Mouse (Mus musculus) c-Kit-negative CD71-positive TER-119-positive erythroid progenitor cells, embryonic 14.5 days (primary cell): Measurements from ENCODE around the gene Serpine1.

ENCODE experiments used
- DNase-seq: peaks from one replicate; pipeline ENCODE4 v3.0.0-alpha.2; 2013; ENCODE audit warnings: low read depth, low spot score

The Serpine1 gene

DNA sequence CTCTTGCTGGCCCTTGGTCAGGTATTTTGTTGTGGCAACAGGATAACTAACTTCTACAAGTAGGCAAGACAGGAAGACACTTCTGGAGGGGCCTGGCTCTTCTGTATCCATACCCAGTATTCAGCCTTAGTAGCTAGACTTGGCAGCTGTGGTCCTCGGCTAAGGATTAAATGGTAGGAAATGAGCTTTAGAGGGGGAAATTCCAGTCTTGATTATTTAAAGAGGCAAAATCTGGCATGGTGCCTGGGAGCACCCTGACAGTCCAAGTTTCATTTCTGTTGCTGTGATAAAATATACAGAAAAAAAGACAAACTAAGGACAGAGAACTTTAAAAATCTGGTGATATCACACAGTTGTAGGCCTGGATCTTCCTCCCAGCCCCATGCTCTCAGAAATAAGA lies 24.0 kb upstream of the Serpine1 start:
- no peak for DNase-seq

GRCm38 (mm10) chr5:137095135-137095534 lies 23.1 kb upstream of the Serpine1 start:
- DNase-seq: no peak

- DNase-seq: no peak
Observed at GRCm38 (mm10) chr5:137093720-137094119, 21.7 kb upstream of the Serpine1 start.

DNA sequence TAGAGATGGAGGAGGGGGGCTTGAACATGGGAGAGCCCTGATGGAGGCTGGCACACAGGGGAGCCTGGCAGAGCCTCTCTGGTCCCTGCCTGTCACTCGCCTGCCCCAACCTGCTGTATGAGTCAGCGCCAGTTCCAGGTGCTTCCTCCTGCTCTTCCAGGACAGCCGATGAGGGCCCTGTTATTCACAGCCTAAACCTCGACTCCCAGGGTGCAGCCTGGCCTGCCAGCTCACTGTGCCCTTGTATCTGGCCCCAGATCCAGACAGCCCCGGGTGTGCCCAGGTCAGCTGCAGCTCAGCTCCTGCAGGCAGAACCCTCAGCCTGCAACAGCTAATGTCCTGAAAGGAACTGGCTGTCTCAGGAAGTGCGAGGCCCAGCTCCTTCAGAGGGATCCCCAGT lies 19.5 kb upstream of the Serpine1 start:
- DNase-seq: no peak

DNA sequence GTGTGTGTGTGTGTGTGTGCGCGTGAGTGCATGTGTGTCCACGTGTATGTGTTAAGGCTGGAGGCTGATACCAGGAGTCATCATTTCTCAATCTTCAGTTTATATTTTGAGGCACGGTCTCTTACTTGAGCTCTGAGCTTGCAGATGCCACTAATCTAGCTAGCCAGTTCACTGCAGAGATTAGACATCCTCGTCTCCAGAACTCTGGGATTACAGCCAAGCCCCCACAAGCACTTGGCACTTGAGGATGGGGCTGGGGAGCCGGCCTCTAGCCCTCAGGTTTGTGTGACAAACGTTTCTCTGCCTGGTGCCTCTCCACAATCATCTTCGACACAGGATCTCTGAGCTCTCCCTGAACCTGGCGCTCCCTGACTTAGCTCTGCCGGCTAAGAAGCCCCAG lies 18.8 kb upstream of the Serpine1 start:
- DNase-seq: no peak

- DNase-seq: no peak
Observed at GRCm38 (mm10) chr5:137087410-137087809, 15.3 kb upstream of the Serpine1 start.

DNA sequence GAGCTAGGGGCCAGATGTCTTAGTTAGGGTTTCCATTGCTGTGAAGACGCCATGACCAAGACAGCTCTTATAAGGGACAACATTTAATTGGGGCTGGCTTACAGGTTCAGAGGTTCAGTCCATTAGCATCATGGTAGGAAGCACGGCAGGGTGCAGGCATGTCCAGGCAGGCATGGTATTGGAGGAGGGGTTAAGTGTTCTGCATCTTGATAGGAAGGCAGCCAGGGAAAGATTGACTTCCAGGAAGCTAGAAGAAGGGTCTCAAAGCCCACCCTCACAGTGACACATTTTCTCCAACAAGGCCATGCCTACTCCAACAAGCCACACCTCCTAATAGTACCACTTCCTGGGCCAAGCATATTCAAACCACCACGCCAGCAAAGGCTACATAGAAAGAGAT lies 13.7 kb upstream of the Serpine1 start:
- DNase-seq: no peak

- DNase-seq: no peak
Observed at GRCm38 (mm10) chr5:137085021-137085420, 13.0 kb upstream of the Serpine1 start.

GRCm38 (mm10) chr5:137083051-137083450 lies 11.0 kb upstream of the Serpine1 start:
- DNase-seq: no peak

DNA sequence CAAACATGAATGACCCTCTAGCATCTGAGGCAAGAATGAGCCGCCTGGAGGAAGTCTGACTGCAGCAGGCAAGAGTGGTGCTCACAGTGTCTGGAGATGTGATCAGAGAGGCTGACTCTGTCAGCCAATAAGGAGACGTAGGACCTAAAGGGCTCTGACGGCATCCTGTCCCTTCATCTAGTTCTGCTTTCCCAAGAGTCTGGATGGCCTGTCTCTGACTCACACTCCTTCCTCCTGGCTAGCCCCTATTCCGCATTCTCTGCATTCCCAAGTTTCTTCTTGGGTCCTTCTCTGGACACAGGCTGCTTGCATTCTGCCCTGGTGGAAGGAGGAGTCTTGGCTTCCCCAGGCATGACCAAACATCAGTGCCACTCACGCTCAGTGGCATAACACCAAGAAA lies 7.8 kb upstream of the Serpine1 start:
- DNase-seq: no peak

- no peak for DNase-seq
Observed at GRCm38 (mm10) chr5:137078616-137079015, 6.5 kb upstream of the Serpine1 start.

- no peak for DNase-seq
Observed at GRCm38 (mm10) chr5:137078041-137078440, 6.0 kb upstream of the Serpine1 start.

DNA sequence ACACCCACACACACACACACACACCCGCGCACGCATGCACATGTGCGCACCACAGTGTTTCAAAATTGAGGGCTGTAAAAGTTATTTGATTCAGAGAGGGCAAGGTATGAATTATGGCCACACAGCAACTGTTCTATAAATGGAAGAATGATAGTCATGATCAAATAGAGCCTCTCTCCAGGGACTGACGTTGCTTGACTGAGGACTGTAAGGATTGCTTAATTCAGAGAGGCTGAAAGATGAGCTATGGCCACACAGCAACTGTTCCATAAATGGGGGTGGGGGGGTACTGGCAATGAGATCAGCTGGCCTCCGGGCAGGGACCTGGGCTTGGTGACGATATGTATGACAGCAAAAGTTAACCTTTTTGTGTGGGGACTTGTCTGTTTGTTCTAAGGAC lies 5.1 kb upstream of the Serpine1 start:
- no peak for DNase-seq

GRCm38 (mm10) chr5:137076191-137076930 lies 4.3 kb upstream of the Serpine1 start:
- no peak for DNase-seq

- DNase-seq: no peak
Observed at GRCm38 (mm10) chr5:137075726-137076125, 3.7 kb upstream of the Serpine1 start.

DNA sequence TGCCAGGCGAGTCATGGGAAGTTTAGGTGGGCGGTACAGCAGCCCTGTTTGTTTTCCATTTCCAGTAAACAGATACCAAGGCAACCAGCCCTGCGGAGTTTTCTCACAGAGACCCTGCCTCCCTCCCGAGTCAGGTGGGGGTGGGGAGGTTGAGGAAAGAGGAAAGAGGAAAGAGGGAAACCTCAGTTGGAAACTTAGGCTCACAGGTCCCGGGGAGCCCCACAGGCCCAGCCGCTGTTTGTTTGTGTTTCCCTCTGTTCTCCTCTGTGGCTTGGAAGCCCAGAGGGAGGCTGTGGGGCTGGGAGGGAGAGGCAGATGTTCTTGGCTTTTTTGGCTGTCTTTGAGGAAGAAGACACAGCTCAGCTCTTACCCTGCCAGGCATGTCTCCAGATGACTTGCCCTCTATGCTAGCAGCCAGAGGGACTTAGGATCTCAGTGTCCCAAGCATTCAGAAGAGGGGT lies 2.2 kb upstream of the Serpine1 start:
- no peak for DNase-seq

DNA sequence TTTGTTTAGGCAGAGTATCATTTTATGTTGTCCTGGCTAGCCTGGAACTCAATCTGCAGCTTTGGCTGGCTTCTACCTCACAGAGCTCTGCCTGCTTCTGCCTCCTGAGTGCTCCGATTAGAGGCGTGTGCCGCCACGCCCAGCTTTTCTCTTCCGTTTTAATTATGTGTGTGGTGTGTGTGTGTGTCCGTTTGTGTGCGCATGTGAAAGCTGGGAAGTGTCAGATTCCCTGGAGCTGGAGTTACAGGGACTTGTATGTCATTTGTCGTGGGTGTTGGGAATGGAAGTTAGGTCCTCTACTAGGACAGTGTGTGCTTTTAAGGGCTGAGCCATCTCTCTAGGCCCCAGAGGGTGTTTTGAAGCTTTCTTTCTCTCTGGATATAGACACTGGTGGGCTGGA lies 1.1 kb upstream of the Serpine1 start:
- DNase-seq: no peak

GRCm38 (mm10) chr5:137070881-137071605 lies 1.0 kb downstream of the Serpine1 start:
- no peak for DNase-seq

GRCm38 (mm10) chr5:137068711-137069110 lies 3.4 kb downstream of the Serpine1 start:
- DNase-seq: no peak

GRCm38 (mm10) chr5:137065923-137066322 lies 6.1 kb downstream of the Serpine1 start:
- no peak for DNase-seq

DNA sequence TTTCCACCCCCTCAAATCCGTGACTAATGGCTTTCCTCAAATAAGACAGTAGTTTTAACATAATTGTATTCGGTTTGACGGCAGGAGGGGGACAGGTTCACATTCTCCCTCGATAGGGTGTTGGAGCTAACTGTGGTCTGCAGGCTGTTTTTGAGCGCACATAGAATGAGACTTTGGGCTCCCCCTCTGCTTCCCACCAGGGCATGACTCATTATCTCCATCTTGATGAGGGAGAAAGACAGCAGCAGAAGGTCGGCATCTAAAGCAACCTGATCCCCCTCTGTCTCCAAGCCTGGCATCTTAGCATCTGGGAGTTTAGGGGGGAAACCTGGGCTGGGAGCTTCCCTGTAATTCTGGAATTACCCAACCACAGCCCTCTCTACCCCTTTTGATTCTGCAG lies 6.6 kb downstream of the Serpine1 start:
- no peak for DNase-seq

- no peak for DNase-seq
Observed at GRCm38 (mm10) chr5:137062601-137063000, 9.5 kb downstream of the Serpine1 start.

DNA sequence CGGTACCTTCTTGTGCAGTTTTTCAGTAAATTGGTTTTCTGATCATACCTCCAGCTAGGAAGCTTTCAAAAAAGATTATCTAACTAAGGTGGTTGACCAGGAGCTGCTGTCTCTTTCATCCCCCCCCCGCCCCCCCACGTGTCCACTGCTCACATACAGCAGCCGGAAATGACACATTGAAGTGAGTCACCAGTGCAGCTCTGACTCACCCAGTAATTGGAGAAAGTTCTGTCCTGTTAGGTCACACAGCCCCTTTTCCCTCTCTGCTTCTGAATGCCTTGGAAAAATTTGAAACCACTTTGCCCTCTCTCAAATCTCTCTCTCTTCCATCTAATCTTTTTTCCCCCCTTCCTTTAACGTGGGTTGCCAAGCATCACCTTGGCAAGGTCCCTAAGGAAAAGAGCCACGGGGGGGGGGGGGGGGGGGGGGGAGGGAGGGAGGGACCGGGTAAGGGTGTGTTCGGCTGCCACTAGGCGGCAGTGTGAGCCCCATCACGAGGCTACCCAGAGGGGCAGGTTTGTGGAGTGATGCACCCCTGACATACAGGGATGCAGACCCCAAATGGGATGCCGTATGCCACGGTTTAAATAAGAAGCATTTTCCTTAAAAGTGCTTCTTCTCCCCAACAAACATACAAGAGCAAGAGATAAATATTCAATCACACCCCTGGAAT lies 10.1 kb downstream of the Serpine1 start:
- DNase-seq: no peak
